Mouse (Mus musculus) CH12.LX (cell line): Measurements from ENCODE around the gene Ryk.

ENCODE experiments used
- CTCF ChIP-seq, 2 experiments: IDR thresholded peaks in 1 of 2; conservative IDR thresholded peaks in 1 of 2; 2 replicates each; pipeline ENCODE4 v1.5.1; 2011 to 2012; ENCODE audit warnings: low read depth in 2 of 2, low read length in 2 of 2, improper control_type of control experiment in 1 of 2, inconsistent platforms in 1 of 2, mild to moderate bottlenecking in 1 of 2, moderate library complexity in 1 of 2
- EP300 ChIP-seq: IDR thresholded peaks from 2 replicates; pipeline ENCODE4 v1.6.1; 2011; ENCODE audit warnings: low read length, improper control_type of control experiment
- MAFK ChIP-seq: IDR thresholded peaks from 2 replicates; pipeline ENCODE4 v1.6.1; 2011; ENCODE audit warnings: low read length, improper control_type of control experiment; ENCODE audit not compliant: insufficient replicate concordance
- POLR2A ChIP-seq: IDR thresholded peaks from 2 replicates; pipeline ENCODE4 v1.6.1; 2011; ENCODE audit warnings: low read depth, mild to moderate bottlenecking, improper control_type of control experiment, low read length
- USF1 ChIP-seq: IDR thresholded peaks from 2 replicates; pipeline ENCODE4 v1.6.1; 2014; ENCODE audit warnings: low read depth, mild to moderate bottlenecking, inconsistent platforms, low read length, improper control_type of control experiment

DNA sequence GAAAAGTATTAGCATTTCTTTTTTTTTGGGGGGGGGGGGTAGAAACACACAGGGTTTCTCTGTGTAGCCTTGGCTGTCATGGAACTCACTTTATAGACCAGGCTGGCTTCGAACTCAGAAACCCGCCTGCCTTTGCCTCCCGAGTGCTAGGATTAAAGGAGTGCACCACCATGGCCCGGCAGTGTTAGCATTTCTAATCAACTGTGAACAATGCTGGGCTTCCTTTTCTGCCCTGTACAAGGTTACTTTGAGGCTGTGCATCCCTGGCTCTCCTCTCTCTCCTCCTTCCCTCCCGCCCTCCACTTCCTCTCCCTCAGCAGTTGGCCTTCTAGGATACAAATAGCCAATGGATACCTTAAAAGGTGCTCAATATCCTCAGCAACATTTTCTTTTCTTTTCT, 114.0 kb downstream of the Ryk start:
- TF ChIP-seq EP300 (no peak), CTCF (conservative IDR thresholded peaks at IDR 0.05 in 1 of 2, IDR thresholded peaks at IDR 0.05 in 1 of 2; ENCODE audit: low read depth in 2 of 2, low read length in 2 of 2) (no peak), USF1 (no peak), MAFK (no peak), POLR2A (no peak)
